Mouse (Mus musculus): ENCODE measurements at regions not wholly inside any gene's neighbourhood (a gene's known extent, or its start where the extent isn't known, plus 50 kb on each side); places are given as distances from the start of the nearest gene placed in this dataset.

DNA sequence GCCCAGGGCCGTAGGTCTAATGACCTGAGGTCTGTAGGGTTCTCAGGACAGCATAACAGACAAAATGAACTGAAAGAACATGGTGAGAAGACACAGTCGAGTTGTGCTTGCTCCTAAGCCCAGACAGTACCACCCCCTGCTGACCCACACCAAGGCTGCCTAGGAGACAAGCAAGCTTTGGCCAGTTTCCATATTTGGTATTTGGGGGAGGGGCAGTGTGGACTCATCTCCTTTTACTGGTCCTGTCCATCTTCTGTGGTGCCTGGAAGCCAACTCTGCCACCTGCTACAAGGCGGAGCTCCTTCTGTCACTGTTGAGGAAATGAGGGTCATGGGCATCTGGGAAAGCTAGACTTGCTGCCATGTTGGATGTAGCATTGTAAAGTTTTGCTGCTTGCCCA lies 68.9 kb downstream of the Tex29 start:
- no peaks in the 10 kb centered on the region for H3K36me3 ChIP-seq
- no peaks in the 10 kb centered on the region for H3K9me3 ChIP-seq (replicated peaks)
- H3K4me2 ChIP-seq (replicated peaks): no peak overlapping the region
- peaks cover 7% of the 10 kb centered on the region; the same call in 1 of the 2 replicates for H3K4me1 ChIP-seq
- WGBS: 74% methylated on average over 3 of the region's 3 CpGs
- no peak for ATAC-seq (ENCODE audit: insufficient number of reproducible peaks, low FRiP score, low TSS enrichment, low read depth)
- H3K4me3 ChIP-seq (replicated peaks): no peak overlapping the region
- no peak overlapping the region for H3K9ac ChIP-seq
- peaks cover 15% of the 10 kb centered on the region; the same call in 1 of the 2 replicates for H3K27me3 ChIP-seq
- H3K27ac ChIP-seq (replicated peaks): no peak overlapping the region

DNA sequence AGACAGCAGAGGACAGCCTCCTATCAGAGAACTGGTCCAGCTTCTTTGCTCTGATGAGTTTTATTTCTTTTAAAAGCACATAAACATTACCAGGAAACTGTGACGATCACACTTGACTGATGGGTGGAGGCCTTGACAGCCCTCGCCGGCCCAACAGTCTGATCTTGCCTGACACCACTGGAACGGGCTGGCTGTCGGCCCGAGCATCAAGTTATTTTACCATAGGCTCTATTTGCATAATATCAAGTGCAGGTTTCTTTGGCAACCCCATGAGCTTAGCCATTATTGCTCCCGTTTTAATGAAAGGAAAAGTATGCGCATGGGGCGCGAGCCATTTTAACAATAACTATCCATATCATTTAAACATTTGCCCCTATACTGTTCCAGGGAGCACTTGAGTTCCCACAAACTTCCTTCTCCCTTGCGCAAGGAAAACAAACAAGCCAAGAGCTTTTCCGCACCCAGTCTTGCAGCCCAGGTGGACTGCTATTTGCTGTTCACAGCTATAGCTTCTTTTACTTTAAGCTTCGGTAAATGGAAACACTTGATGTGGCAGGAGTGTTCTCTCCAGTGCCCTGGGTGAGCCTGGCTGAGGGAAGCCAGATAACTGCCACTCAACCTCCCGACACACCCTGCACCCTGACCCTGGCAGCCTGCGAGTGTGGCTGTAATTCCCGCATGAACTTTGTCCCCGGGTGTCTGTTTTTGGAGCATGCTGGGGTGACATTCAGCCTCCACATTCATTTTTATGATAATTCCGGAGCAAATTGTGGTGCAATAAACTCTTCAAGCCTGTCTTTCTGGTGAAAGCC lies 71.6 kb downstream of the Tex29 start:
- H3K4me3 ChIP-seq (replicated peaks): no peak overlapping the region
- ATAC-seq (ENCODE audit: insufficient number of reproducible peaks, low FRiP score, low TSS enrichment, low read depth): no peak
- H3K4me1 ChIP-seq: peaks cover 21% of the 10 kb centered on the region
- no peak overlapping the region for H3K27ac ChIP-seq (replicated peaks)
- no peak overlapping the region for H3K9ac ChIP-seq
- H3K36me3 ChIP-seq: no peaks in the 10 kb centered on the region
- peaks cover 15% of the 10 kb centered on the region; the same call in 1 of the 2 replicates for H3K27me3 ChIP-seq
- no peaks in the 10 kb centered on the region for H3K9me3 ChIP-seq (replicated peaks)
- H3K4me2 ChIP-seq (replicated peaks): no peak overlapping the region
- WGBS: 69% methylated on average over 18 of the region's 18 CpGs

DNA sequence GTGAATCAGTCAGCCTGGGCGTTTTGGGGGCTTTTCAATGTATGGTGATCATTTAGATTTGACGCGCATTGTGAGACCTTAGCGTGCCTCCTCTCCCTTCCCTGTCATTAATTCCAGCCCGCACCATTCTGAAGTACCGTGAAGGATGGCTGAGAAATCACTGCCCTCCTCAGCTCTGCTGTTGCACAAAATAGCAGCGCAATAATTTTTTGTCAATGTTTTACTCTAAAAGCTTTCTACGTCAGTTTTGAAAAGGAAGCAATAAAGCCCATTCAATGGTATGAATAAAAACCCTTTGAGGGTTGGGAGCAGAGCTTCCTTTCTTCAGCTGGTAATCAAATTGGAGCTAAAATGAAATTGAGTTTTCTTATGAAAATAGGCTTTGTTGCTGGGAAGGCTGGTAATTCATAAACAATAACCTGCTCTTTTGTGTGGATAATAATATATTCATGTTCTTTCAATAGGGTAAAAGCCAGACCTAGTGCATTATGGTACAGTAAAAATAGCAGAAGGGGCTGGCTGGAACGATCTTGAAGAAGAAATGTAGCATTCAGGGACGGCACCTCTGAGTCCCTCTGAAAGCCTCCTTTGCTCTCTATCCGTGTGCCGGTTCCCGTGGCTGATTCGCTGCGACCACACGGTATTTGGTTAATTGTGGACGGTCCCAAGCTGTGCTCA lies 72.3 kb downstream of the Tex29 start:
- no peak for ATAC-seq (ENCODE audit: insufficient number of reproducible peaks, low FRiP score, low TSS enrichment, low read depth)
- no peak overlapping the region for H3K4me3 ChIP-seq (replicated peaks)
- no peak overlapping the region for H3K4me2 ChIP-seq (replicated peaks)
- peaks cover 21% of the 10 kb centered on the region for H3K4me1 ChIP-seq
- H3K27me3 ChIP-seq: peaks cover 15% of the 10 kb centered on the region; the same call in 1 of the 2 replicates
- H3K9me3 ChIP-seq (replicated peaks): no peaks in the 10 kb centered on the region
- 62% methylated on average over 17 of the region's 17 CpGs for WGBS
- H3K27ac ChIP-seq (replicated peaks): no peak overlapping the region
- H3K9ac ChIP-seq: no peak overlapping the region
- no peaks in the 10 kb centered on the region for H3K36me3 ChIP-seq

DNA sequence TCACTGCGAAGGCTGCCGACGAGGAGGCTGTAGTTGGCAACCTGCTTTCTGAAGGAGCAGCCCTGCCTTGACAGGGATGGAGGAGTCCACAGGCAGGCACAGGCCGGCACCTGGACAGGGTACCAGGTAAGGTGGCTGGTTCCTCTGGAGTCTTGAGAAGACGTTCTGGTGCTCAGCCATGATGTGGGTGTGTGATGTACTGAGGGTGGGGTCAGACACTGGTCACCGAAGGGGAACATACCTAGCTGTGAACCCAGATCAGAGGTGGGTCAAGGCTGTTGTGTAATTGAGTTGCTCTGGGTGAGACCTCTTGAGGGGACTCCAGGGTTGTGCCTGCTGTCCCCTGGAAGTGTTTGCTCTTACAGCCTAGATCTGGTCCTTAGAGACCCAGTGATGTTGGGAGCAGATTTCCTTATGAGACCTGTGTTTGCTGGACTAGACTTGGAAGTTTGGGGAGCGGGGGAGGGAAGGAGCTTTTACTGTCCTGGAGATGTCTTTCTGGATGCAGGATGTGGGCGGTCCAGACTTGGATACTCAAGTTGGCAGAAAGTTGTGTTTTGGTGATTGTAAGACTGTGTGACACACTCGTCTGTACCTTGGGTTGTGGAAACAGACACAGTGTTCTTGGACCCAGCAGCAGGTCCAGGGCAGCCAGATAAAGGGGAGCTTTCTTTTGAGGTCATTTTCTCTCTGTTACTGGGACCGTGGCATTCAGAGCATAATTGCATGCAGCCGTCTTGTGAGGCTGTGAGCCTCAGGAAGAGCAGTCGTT lies 73.0 kb downstream of the Tex29 start:
- WGBS: 58% methylated on average over 12 of the region's 12 CpGs

DNA sequence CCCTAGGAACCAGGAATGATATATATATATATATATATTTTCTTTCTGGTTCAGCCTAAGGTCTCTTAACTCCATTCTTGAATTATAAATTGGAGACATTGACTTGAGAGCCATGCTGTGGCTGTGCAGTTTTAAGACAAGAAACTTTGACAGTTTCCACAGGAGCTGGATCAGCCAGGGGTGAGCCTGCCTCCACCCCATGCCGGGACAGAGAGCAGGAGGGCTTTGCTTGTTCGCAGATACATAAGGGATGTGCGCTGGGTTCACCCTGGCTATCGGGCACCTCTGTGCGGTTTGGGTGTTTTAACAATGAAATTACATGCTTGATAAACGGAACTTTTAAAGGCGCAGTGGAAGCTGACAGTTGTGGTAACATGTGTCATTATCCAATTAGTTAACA lies 73.9 kb downstream of the Tex29 start:
- Histone ChIP-seq H3K4me3 (replicated peaks) (no peak overlapping the region), H3K36me3 (no peaks in the 10 kb centered on the region), H3K27me3 (peaks cover 14% of the 10 kb centered on the region; the same call in 1 of the 2 replicates), H3K4me2 (replicated peaks) (no peak overlapping the region), H3K9ac (no peak overlapping the region), H3K27ac (replicated peaks) (no peak overlapping the region), H3K9me3 (replicated peaks) (no peaks in the 10 kb centered on the region), H3K4me1 (peaks cover 21% of the 10 kb centered on the region)
- no peak for ATAC-seq (ENCODE audit: insufficient number of reproducible peaks, low FRiP score, low TSS enrichment, low read depth)
- 25% methylated on average over 7 of the region's 7 CpGs for WGBS

More for the DNA sequence above, 73.0 kb downstream of the Tex29 start:
- Histone ChIP-seq H3K9me3 (replicated peaks) (no peaks in the 10 kb centered on the region), H3K27ac (replicated peaks) (no peak overlapping the region), H3K9ac (no peak overlapping the region), H3K27me3 (peaks cover 15% of the 10 kb centered on the region; the same call in 1 of the 2 replicates), H3K4me1 (peaks cover 21% of the 10 kb centered on the region), H3K4me3 (replicated peaks) (no peak overlapping the region), H3K4me2 (replicated peaks) (no peak overlapping the region), H3K36me3 (no peaks in the 10 kb centered on the region)
- ATAC-seq (ENCODE audit: insufficient number of reproducible peaks, low FRiP score, low TSS enrichment, low read depth): no peak

DNA sequence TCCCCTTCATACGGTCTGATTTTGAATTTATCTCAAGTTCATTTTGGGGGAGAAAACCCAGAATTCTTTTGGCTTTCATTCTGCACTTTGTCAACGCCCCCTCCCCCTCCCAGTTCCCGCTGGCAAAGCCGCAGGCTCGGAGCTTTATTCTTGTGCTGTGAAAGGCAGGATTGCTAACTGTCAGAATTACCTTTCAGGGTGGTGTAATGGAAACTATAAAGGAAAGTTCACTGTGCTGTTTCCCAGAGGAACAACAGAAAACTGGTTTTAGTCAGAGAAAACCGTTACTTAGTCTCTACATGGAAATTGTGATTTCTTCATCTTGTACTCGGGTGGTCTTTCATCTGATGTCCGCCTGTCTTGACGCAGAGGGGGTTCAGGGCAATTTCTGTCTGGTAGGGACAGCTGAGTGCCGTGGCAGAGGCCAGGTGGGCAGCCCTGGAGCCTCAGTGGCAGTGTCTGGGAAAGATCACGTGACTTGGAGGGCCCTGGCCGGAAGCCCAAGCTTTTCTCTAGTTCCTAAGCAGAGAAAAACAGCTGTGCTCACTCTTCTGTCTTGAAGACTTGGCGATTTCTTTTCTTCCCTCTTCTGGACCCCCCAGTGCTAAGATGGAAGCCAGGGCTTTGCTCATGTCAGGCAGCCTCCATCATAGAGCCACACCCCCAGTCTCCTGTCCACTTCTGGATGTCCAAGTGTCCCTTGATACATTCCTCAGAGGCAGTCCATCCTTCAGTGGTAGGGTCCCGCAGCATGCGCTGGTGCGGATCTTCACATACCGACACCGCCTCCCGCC lies 74.6 kb downstream of the Tex29 start:
- no peaks in the 10 kb centered on the region for H3K36me3 ChIP-seq
- ATAC-seq (ENCODE audit: insufficient number of reproducible peaks, low FRiP score, low TSS enrichment, low read depth): 0 out of 2 replicates have a peak, but pooled peaks have one; percentile 39
- no peak overlapping the region for H3K9ac ChIP-seq
- H3K27ac ChIP-seq (replicated peaks): no peak overlapping the region
- no peaks in the 10 kb centered on the region for H3K9me3 ChIP-seq (replicated peaks)
- H3K27me3 ChIP-seq: peaks cover 13% of the 10 kb centered on the region; the same call in 1 of the 2 replicates
- H3K4me3 ChIP-seq (replicated peaks): peak overlapping the region; percentile 8
- peaks cover 21% of the 10 kb centered on the region for H3K4me1 ChIP-seq
- WGBS: 30% methylated on average over 19 of the region's 19 CpGs
- peak overlapping the region; percentile 42 for H3K4me2 ChIP-seq (replicated peaks)

DNA sequence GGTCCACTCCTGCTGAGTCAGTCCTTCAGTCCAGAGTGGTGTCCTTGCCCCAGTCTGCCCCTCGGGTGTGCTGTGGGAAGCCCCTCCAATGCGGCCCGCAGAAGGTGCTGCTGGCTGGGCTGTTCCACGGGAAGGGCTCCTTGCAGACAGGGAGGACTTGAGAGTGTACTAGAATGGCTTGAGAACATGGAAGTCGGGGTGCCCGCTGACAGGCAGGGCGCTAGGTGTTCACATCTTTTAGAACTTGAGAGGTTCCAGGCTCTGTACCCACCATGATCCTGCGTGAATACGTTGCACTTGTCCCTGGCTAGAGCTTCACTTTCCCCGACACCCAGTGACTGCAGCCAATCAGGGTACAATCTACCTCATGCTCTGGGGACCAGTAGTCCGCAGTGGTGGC lies 75.4 kb downstream of the Tex29 start:
- Histone ChIP-seq H3K4me3 (replicated peaks) (no peak overlapping the region), H3K36me3 (no peaks in the 10 kb centered on the region), H3K27me3 (peaks cover 13% of the 10 kb centered on the region; the same call in 1 of the 2 replicates), H3K4me2 (replicated peaks) (no peak overlapping the region), H3K9me3 (replicated peaks) (no peaks in the 10 kb centered on the region), H3K27ac (replicated peaks) (no peak overlapping the region), H3K4me1 (peaks cover 21% of the 10 kb centered on the region), H3K9ac (no peak overlapping the region)
- ATAC-seq (ENCODE audit: insufficient number of reproducible peaks, low FRiP score, low TSS enrichment, low read depth): no peak
- 91% methylated on average over 11 of the region's 11 CpGs for WGBS

DNA sequence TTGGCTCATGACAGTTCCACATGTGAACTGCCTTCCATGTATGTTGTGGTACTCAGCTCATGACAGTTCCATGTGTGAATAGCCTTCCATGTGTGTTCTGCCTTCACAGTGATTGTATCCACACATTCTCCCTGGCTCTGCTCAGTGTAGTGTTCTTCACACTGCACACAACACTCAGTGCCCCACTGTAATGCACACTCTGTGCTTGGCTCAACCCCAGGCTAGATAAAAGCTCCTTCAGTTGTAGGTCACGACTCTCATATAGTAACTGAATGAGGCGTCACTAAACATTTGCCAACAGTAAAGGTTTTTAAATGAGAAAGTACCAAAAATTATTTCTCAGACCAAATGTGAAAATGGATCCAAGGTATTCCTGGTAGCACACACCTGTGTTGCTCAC lies 79.6 kb downstream of the Tex29 start:
- Histone ChIP-seq H3K9me3 (replicated peaks) (no peaks in the 10 kb centered on the region), H3K4me2 (replicated peaks) (no peak overlapping the region), H3K4me3 (replicated peaks) (no peak overlapping the region), H3K9ac (no peak overlapping the region), H3K4me1 (peaks cover 9% of the 10 kb centered on the region), H3K36me3 (no peaks in the 10 kb centered on the region), H3K27me3 (no peaks in the 10 kb centered on the region), H3K27ac (replicated peaks) (no peak overlapping the region)
- WGBS: 82% methylated on average over 2 of the region's 2 CpGs
- ATAC-seq (ENCODE audit: insufficient number of reproducible peaks, low FRiP score, low TSS enrichment, low read depth): no peak

DNA sequence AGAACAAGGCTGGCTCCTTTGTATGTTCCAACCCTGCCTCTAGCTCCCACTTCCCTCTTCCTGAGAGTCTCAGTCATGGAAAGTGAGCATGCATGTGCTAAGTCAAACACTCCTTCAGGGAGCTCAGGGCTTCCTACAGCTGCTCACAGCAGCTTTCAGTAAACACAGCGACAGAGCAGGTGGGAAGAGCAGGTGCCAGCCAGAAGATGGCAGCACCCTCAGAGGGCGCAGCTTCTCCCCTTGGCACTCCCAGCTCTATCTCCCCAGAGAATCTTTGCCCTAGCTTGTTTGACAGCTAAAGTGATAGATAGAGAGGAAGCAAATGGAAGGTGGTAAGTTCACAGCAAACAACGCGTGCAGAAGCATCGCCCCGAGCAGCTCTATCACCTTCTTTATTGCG lies 82.8 kb downstream of the Tex29 start:
- Histone ChIP-seq H3K27ac (replicated peaks) (no peak overlapping the region), H3K4me3 (replicated peaks) (no peak overlapping the region), H3K9me3 (replicated peaks) (no peaks in the 10 kb centered on the region), H3K9ac (no peak overlapping the region), H3K27me3 (no peaks in the 10 kb centered on the region; the same call in 1 of the 2 replicates), H3K4me2 (replicated peaks) (no peak overlapping the region), H3K36me3 (no peaks in the 10 kb centered on the region), H3K4me1 (no peaks in the 10 kb centered on the region)
- no peak for ATAC-seq (ENCODE audit: insufficient number of reproducible peaks, low FRiP score, low TSS enrichment, low read depth)
- WGBS: 73% methylated on average over 7 of the region's 7 CpGs

DNA sequence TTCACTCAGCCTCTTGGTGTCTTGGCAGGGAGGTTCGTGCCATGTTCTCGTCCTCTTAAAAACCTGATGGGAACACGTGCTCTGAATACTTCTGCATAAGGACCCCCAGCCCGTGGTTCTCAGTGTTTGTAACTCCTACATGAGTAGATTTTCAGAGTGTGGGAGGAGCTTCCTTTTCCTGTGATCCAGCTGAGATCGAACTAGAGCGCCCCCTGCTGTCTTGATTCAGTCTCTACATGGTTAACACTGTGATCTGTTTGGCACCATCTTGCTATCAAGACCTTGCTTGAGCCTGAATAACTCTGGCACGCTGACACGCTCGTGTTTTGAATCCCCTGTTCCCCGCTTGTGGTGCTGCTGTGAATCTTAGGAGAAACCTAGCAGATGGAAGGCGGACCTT lies 83.9 kb downstream of the Tex29 start:
- H3K27me3 ChIP-seq: no peaks in the 10 kb centered on the region; the same call in 1 of the 2 replicates
- H3K36me3 ChIP-seq: no peaks in the 10 kb centered on the region
- H3K4me1 ChIP-seq: no peaks in the 10 kb centered on the region
- no peak overlapping the region for H3K9ac ChIP-seq
- H3K27ac ChIP-seq (replicated peaks): no peak overlapping the region
- WGBS: 65% methylated on average over 11 of the region's 11 CpGs
- no peak for ATAC-seq (ENCODE audit: insufficient number of reproducible peaks, low FRiP score, low TSS enrichment, low read depth)
- H3K9me3 ChIP-seq (replicated peaks): no peaks in the 10 kb centered on the region
- H3K4me3 ChIP-seq (replicated peaks): no peak overlapping the region
- H3K4me2 ChIP-seq (replicated peaks): no peak overlapping the region

All from embryonic facial prominence, embryonic 15.5 days (tissue).